13 mouse cellular contexts compared by ENCODE assay signal in the genomic region with DNA sequence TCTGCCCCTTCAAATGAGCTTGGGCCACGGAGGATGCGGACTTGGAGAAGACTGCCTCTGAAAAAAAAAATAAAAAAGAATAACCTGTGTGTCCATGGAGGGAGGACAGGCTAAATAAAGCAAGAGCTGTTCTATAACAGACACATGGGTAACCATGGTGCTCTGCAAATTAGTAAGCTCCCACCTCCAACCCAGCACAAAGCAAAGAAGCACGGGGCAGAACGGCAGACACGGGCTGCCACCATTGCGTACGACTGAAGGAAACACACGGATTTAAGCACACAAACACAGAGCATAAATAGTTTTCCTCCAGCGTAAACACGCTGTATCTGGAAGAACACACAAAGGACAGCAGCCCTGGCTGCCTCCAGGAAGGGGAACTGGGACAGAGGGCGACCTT.
DNase-seq lines count a peak whose midpoint lies in the region; ATAC-seq lines count a peak whose summit lies in the region.
"Had no signal": no experiment of that assay in that cellular context is flagged by ENCODE, and none has a peak within 500 bp of the region (broad histone marks: within the 10 kb centered on the region; RNA-seq: fewer than 3 reads in every experiment).

No protein-coding gene starts in this region.

- DNase-seq in kidney, adult 9 months, result peak; percentile 13
- no peak for DNase-seq in kidney, postnatal 4 days
- peak; percentile 79 for DNase-seq in brain, adult 2 months (ENCODE audit: low read depth, low spot score)
- peak; percentile 52 to 64 for DNase-seq in frontal cortex, adult 2 months (ENCODE audit: extremely low spot score in 1 of 2, low spot score in 1 of 2)
- no peak for DNase-seq in midbrain, embryonic 14.5 days
- no peak for DNase-seq in urinary bladder, adult 18-20 months (ENCODE audit: low spot score in 2 of 2)
- DNase-seq in urinary bladder, postnatal 14 days (ENCODE audit: low spot score), result no peak
- DNase-seq: cerebellum, postnatal 25 days had no signal

- H3K9ac ChIP-seq in midbrain, embryonic 14.5 days (replicated peaks; ENCODE audit: low read length), result 0 out of 2 replicates have a peak overlapping the region, but pooled peaks have one; percentile 4
- H3K9ac ChIP-seq: embryonic facial prominence, embryonic 15.5 days; heart, embryonic 13.5 days; limb, embryonic 15.5 days; neural tube, embryonic 15.5 days had no signal

- no peak for ATAC-seq in midbrain, embryonic 14.5 days (ENCODE audit: low FRiP score, low TSS enrichment)

- no peak overlapping the region for H3K4me2 ChIP-seq in midbrain, embryonic 14.5 days (ENCODE audit: low read length)
- H3K4me2 ChIP-seq: embryonic facial prominence, embryonic 15.5 days; heart, embryonic 13.5 days; limb, embryonic 15.5 days; neural tube, embryonic 15.5 days had no signal

- no peak overlapping the region for H3K4me3 ChIP-seq in midbrain, embryonic 14.5 days (replicated peaks; ENCODE audit: low read depth, low read length)
- H3K4me3 ChIP-seq: embryonic facial prominence, embryonic 15.5 days; heart, embryonic 13.5 days; limb, embryonic 15.5 days; megakaryocyte, embryonic 14.5 days; neural tube, embryonic 15.5 days had no signal

- H3K36me3 ChIP-seq in midbrain, embryonic 14.5 days (ENCODE audit: control insufficient read depth, insufficient read depth, low read length), result no peaks in the 10 kb centered on the region
- H3K36me3 ChIP-seq: embryonic facial prominence, embryonic 15.5 days; heart, embryonic 13.5 days; limb, embryonic 15.5 days; neural tube, embryonic 15.5 days had no signal

- no peaks in the 10 kb centered on the region for H3K27me3 ChIP-seq in midbrain, embryonic 14.5 days (ENCODE audit: control insufficient read depth, insufficient read depth, low read length)
- H3K27me3 ChIP-seq: embryonic facial prominence, embryonic 15.5 days; limb, embryonic 15.5 days; neural tube, embryonic 15.5 days had no signal

- H3K4me1 ChIP-seq in midbrain, embryonic 14.5 days (ENCODE audit: control insufficient read depth, insufficient read depth, low read length), result peaks cover 35% of the 10 kb centered on the region
- H3K4me1 ChIP-seq: embryonic facial prominence, embryonic 15.5 days; heart, embryonic 13.5 days; limb, embryonic 15.5 days; megakaryocyte, embryonic 14.5 days had no signal

- 66% methylated on average over 11 of the region's 11 CpGs for WGBS in midbrain, embryonic 14.5 days

- peak overlapping the region; percentile 52; the same call in 1 of the 2 replicates for H3K27ac ChIP-seq in midbrain, embryonic 14.5 days (replicated peaks; ENCODE audit: low read depth, low read length)
- H3K27ac ChIP-seq: embryonic facial prominence, embryonic 15.5 days; heart, embryonic 13.5 days; limb, embryonic 15.5 days; neural tube, embryonic 15.5 days had no signal

- H3K9me3 ChIP-seq in midbrain, embryonic 14.5 days (ENCODE audit: control insufficient read depth, low read length), result no peaks in the 10 kb centered on the region
- H3K9me3 ChIP-seq: embryonic facial prominence, embryonic 15.5 days; heart, embryonic 13.5 days; limb, embryonic 15.5 days; megakaryocyte, embryonic 14.5 days; neural tube, embryonic 15.5 days had no signal

Comparison
In these comparisons a context has a peak if more than half of its experiments do, and no peak if none do; other contexts are left out.
1. DNase-seq: peak in kidney, adult 9 months (single experiment), brain, adult 2 months (single experiment) and frontal cortex, adult 2 months (2 of 2); none in kidney, postnatal 4 days (0 of 2), midbrain, embryonic 14.5 days (single experiment), urinary bladder, adult 18-20 months (0 of 2) and urinary bladder, postnatal 14 days (single experiment).